Mouse (Mus musculus) forebrain, postnatal 0 days (tissue): ENCODE measurements around the gene Gm4871. TPM values are rescaled to one million over a fixed set of nuclear protein-coding genes. Genes with fewer than 3 reads are reported as not detected.
A peak's percentile ranks its signal among the peaks of the same experiment; 100 is the strongest.

Experiments used
- ATAC-seq: fragments of 200-750 bp; cut with Nextera tagmentation; 2 replicates; pipeline ENCODE4 v1.8.0; 2017; ENCODE audit warnings: mild to moderate bottlenecking, moderate library complexity
- DNase-seq: peaks from one replicate; pipeline ENCODE4 v3.0.0-alpha.2; 2015
- H3K27ac ChIP-seq: fragments of 300-500 bp; sonication (generic); 2 replicates; pipeline ENCODE4 v1.5.1; 2014; ENCODE audit warnings: low read depth, mild to moderate bottlenecking, antibody characterized with exemption, low read length, moderate library complexity, mixed read lengths
- H3K27me3 ChIP-seq: fragments of 300-500 bp; sonication (generic); 2 replicates; pipeline ENCODE4 v1.6.1; 2014; ENCODE audit warnings: mild to moderate bottlenecking, low read length, mixed read lengths; ENCODE audit not compliant: insufficient read depth
- H3K36me3 ChIP-seq: fragments of 300-500 bp; sonication (generic); 2 replicates; pipeline ENCODE4 v1.6.1; 2014; ENCODE audit warnings: mild to moderate bottlenecking, moderate library complexity; ENCODE audit not compliant: insufficient read depth
- H3K4me1 ChIP-seq: fragments of 300-500 bp; sonication (generic); 2 replicates; pipeline ENCODE4 v1.6.1; 2014; ENCODE audit warnings: antibody characterized with exemption; ENCODE audit not compliant: insufficient read depth
- H3K4me2 ChIP-seq: fragments of 300-500 bp; sonication (generic); 2 replicates; pipeline ENCODE4 v1.6.1; 2014; ENCODE audit warnings: low read depth, mild to moderate bottlenecking, moderate library complexity
- H3K4me3 ChIP-seq: fragments of 300-500 bp; sonication (generic); 2 replicates; pipeline ENCODE4 v1.5.1; 2014; ENCODE audit warnings: low read depth, low read length, mixed read lengths
- H3K9ac ChIP-seq: fragments of 300-500 bp; sonication (generic); 2 replicates; pipeline ENCODE4 v1.6.1; 2014; ENCODE audit warnings: mild to moderate bottlenecking
- H3K9me3 ChIP-seq: fragments of 300-500 bp; sonication (generic); 2 replicates; pipeline ENCODE4 v1.6.1; 2016; ENCODE audit warnings: low read length
- CTCF ChIP-seq: sonication (generic); IDR thresholded peaks from 2 replicates; pipeline ENCODE4 v1.5.1; 2016; ENCODE audit warnings: antibody characterized with exemption, control low read depth, low read depth
- WGBS: fragments of 180-500 bp; shearing (Covaris S2); extraction: QIAGEN DNeasy Blood & Tissue Kit; methylation state at CpG from one replicate; pipeline ENCODE4 v1.1.7; 2014; 5-methylcytosine and 5-hydroxymethylcytosine counted together
- polyA plus RNA-seq: library from polyadenylated mRNA; unstranded; fragments of >200 nt; fragmentation: Nextera tagmentation; extraction: Ambion mirVana; gene quantifications from 2 replicates; pipeline ENCODE4 v1.2.1, GENCODE M21; 2015
- total RNA-seq: library from RNA; depleted of rRNA; stranded (reverse); fragments of >200 nt; gene quantifications from 2 replicates; pipeline ENCODE4 v1.2.3, GENCODE M21; 2014; rRNA removed

The Gm4871 gene
- total and polyA plus RNA-seq, 2 experiments from 2014 or later: not detected

- no peak for TF ChIP-seq CTCF
- Histone ChIP-seq H3K27me3 (no peaks in the 10 kb centered on the region), H3K4me3 (no peak overlapping the region), H3K9me3 (no peaks in the 10 kb centered on the region), H3K36me3 (no peaks in the 10 kb centered on the region), H3K4me1 (no peaks in the 10 kb centered on the region), H3K9ac (no peak overlapping the region), H3K27ac (no peak overlapping the region), H3K4me2 (no peak overlapping the region)
- ATAC-seq (no peak; the same call in 1 of the 2 replicates), DNase-seq (no peak)
- 90% methylated on average over 4 of the region's 4 CpGs for WGBS
These were observed 43.5 kb downstream of the Gm4871 start for GRCm38 (mm10) chr5:144989061-144989405.

- Histone ChIP-seq H3K9me3 (no peaks in the 10 kb centered on the region), H3K4me2 (no peak overlapping the region), H3K36me3 (no peaks in the 10 kb centered on the region), H3K27me3 (no peaks in the 10 kb centered on the region), H3K9ac (no peak overlapping the region), H3K27ac (no peak overlapping the region), H3K4me1 (no peaks in the 10 kb centered on the region), H3K4me3 (no peak overlapping the region)
- WGBS: 49% methylated on average over 9 of the region's 9 CpGs
- ATAC-seq (peak; percentile 87), DNase-seq (peak; percentile 75)
- TF ChIP-seq CTCF: peak; percentile 85
These were observed 44.1 kb downstream of the Gm4871 start for GRCm38 (mm10) chr5:144988340-144989060.

GRCm38 (mm10) chr5:144987561-144987960, 45.0 kb downstream of the Gm4871 start:
- H3K36me3 ChIP-seq: no peaks in the 10 kb centered on the region
- H3K4me1 ChIP-seq: no peaks in the 10 kb centered on the region
- H3K27me3 ChIP-seq: no peaks in the 10 kb centered on the region
- H3K4me2 ChIP-seq: no peak overlapping the region
- H3K27ac ChIP-seq: no peak overlapping the region
- TF ChIP-seq CTCF: no peak
- no peaks in the 10 kb centered on the region for H3K9me3 ChIP-seq
- no peak for ATAC-seq
- H3K9ac ChIP-seq: no peak overlapping the region
- H3K4me3 ChIP-seq: no peak overlapping the region
- DNase-seq: no peak
- 90% methylated on average over 13 of the region's 13 CpGs for WGBS

- Histone ChIP-seq H3K27ac (no peak overlapping the region), H3K27me3 (no peaks in the 10 kb centered on the region), H3K9ac (no peak overlapping the region), H3K9me3 (no peaks in the 10 kb centered on the region), H3K4me3 (no peak overlapping the region), H3K36me3 (no peaks in the 10 kb centered on the region), H3K4me1 (no peaks in the 10 kb centered on the region), H3K4me2 (no peak overlapping the region)
- peak; percentile 30; the same call in 1 of the 2 replicates for TF ChIP-seq CTCF
- WGBS: 93% methylated on average over 5 of the region's 5 CpGs
- ATAC-seq (no peak), DNase-seq (no peak)
These were observed 47.7 kb downstream of the Gm4871 start for GRCm38 (mm10) chr5:144984839-144985238.

GRCm38 (mm10) chr5:144983227-144983626, 49.3 kb downstream of the Gm4871 start:
- 94% methylated on average over 3 of the region's 3 CpGs for whole genome bisulfite sequencing
- H3K4me3 ChIP-seq: no peak overlapping the region

More at GRCm38 (mm10) chr5:144983227-144983626, 49.3 kb downstream of the Gm4871 start:
- H3K9me3 ChIP-seq: no peaks in the 10 kb centered on the region
- no peak overlapping the region for H3K9ac ChIP-seq
- H3K27ac ChIP-seq: no peak overlapping the region
- no peak overlapping the region for H3K4me2 ChIP-seq
- H3K4me1 ChIP-seq: no peaks in the 10 kb centered on the region
- DNase-seq (no peak), ATAC-seq (no peak)
- H3K27me3 ChIP-seq: no peaks in the 10 kb centered on the region
- H3K36me3 ChIP-seq: no peaks in the 10 kb centered on the region
- peak; percentile 28; the same call in 1 of the 2 replicates for TF ChIP-seq CTCF

Other genes starting within 250 kb of the Gm4871 start
- 49.2 and 55.5 TPM in 2 replicates for gene Smurf1, start 66.9 kb downstream of the Gm4871 start, total RNA-seq
- gene Smurf1, start 66.9 kb downstream of the Gm4871 start, polyA plus RNA-seq: 15.3 and 21.6 TPM in 2 replicates
- not detected in 2 replicates for gene 1700018F24Rik, start 10.2 kb upstream of the Gm4871 start, total RNA-seq
- gene 1700018F24Rik, start 10.2 kb upstream of the Gm4871 start, polyA plus RNA-seq: not detected in 2 replicates
- 146 and 156 TPM in 2 replicates for gene Arpc1a, start 51.1 kb upstream of the Gm4871 start, total RNA-seq
- 246 and 273 TPM in 2 replicates for gene Arpc1a, start 51.1 kb upstream of the Gm4871 start, polyA plus RNA-seq
- gene Kpna7, start 51.3 kb upstream of the Gm4871 start, total RNA-seq: 0.46 TPM in 1 of 2 replicates, not detected in the other
- gene Kpna7, start 51.3 kb upstream of the Gm4871 start, polyA plus RNA-seq: not detected in 2 replicates
- gene Arpc1b, start 81.5 kb upstream of the Gm4871 start, total RNA-seq: 28.6 and 34.2 TPM in 2 replicates
- 59.9 and 67.1 TPM in 2 replicates for gene Arpc1b, start 81.5 kb upstream of the Gm4871 start, polyA plus RNA-seq
- 65.9 and 66.4 TPM in 2 replicates for gene Pdap1, start 107.5 kb upstream of the Gm4871 start, total RNA-seq
- gene Pdap1, start 107.5 kb upstream of the Gm4871 start, polyA plus RNA-seq: 135 and 140 TPM in 2 replicates
- 127 and 138 TPM in 2 replicates for gene Bud31, start 107.6 kb upstream of the Gm4871 start, total RNA-seq
- gene Bud31, start 107.6 kb upstream of the Gm4871 start, polyA plus RNA-seq: 166 and 206 TPM in 2 replicates
- gene Ptcd1, start 134.4 kb upstream of the Gm4871 start, total RNA-seq: 30.1 and 32.6 TPM in 2 replicates
- gene Ptcd1, start 134.4 kb upstream of the Gm4871 start, polyA plus RNA-seq: 20.4 and 21.7 TPM in 2 replicates
- gene Cpsf4, start 134.5 kb upstream of the Gm4871 start, total RNA-seq: 47.9 and 52.7 TPM in 2 replicates
- gene Cpsf4, start 134.5 kb upstream of the Gm4871 start, polyA plus RNA-seq: 38.1 and 39.2 TPM in 2 replicates
- 139 and 295 TPM in 2 replicates for gene Atp5j2, start 159.3 kb upstream of the Gm4871 start, total RNA-seq
- 570 and 702 TPM in 2 replicates for gene Atp5j2, start 159.3 kb upstream of the Gm4871 start, polyA plus RNA-seq
- 15.6 and 16.0 TPM in 2 replicates for gene Zkscan14, start 169.1 kb upstream of the Gm4871 start, total RNA-seq
- 11.7 TPM in 2 replicates for gene Zkscan14, start 169.1 kb upstream of the Gm4871 start, polyA plus RNA-seq
- gene Zkscan5, start 171.8 kb upstream of the Gm4871 start, total RNA-seq: 16.2 and 18.6 TPM in 2 replicates
- gene Zkscan5, start 171.8 kb upstream of the Gm4871 start, polyA plus RNA-seq: 11.3 and 12.2 TPM in 2 replicates
- gene Zfp655, start 199.0 kb upstream of the Gm4871 start, total RNA-seq: 28.2 and 36.2 TPM in 2 replicates
- 23.9 and 25.7 TPM in 2 replicates for gene Zfp655, start 199.0 kb upstream of the Gm4871 start, polyA plus RNA-seq
- gene Zscan25, start 247.7 kb upstream of the Gm4871 start, total RNA-seq: 20.9 and 27.4 TPM in 2 replicates
- 0.48 and 0.65 TPM in 2 replicates for gene Zscan25, start 247.7 kb upstream of the Gm4871 start, polyA plus RNA-seq